Mouse (Mus musculus): Measurements from ENCODE around the gene Pink1. TPM values are rescaled to one million over a fixed set of nuclear protein-coding genes. Genes with fewer than 3 reads are reported as not detected.

Pink1 gene
- total RNA-seq, 2 experiments from 2014 or later, result 652 to 780 TPM

DNA sequence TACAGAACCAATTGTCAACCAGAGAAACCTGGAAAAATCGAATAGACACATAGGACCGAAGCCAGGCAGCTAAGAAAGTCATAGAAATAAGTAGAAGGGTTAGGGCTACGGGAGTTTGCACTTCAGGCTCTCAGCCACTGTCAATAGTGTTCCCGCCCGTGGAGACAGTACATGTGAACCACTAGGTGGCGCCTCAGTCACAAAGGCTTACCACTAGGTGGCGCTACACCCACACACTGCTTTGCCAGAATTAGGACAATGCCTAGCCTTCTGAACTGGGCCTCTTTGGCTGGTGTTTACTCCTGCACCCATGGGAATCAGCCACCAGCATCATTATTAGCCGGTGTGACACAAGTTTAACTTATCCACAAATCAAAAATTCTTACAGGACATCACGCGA, 6.6 kb downstream of the Pink1 start:
- peak; percentile 82 for DNase-seq
- no peak overlapping the region for H3K4me3 ChIP-seq
- H3K27ac ChIP-seq, result peak overlapping the region; percentile 99
- no peak; the same call in 1 of the 2 replicates for TF ChIP-seq CTCF (IDR thresholded peaks at IDR 0.05)
- intact Hi-C loops (cut with DNase I), result loop anchor here (2.0 kb wide), 2 partner anchors 59 to 107 kb away; no protein-coding TSS in a partner anchor

DNA sequence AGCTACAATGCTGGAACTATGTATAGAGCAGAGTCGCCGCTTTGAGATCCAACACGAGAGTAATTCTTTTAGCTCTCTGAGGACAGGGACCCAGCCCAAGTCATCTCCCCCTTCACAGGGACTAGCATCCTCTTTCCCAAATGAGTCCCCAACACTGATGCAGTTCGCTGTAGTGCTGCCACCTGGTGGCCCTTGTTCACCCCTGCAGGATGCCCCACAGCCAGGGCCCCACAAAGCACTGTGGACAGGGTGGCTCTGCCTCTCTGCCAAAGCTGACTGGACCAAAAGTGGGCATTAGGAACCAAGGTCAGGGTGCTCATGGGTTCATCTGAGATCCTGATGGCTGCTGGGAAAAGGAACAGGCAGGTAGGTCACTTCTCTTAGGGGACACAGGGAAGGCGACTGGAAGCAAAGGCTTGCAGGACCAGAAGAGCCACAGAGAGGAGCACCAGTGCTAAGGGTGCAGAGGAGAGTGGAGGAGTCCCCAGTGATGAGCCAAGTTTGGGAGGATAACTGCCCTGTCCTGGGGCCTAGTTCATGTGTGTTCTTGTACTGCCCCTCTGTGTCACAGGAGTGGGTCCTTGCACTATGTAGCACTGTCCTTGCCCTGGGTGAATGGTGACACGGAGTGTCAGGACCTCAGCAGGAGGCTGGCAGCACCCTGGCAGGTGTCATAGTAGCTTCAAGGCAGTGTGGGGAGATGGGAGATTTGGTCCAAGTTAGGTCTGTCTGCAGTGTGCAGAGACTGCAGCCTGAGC, 7.4 kb downstream of the Pink1 start:
- peak; percentile 60 for DNase-seq

DNA sequence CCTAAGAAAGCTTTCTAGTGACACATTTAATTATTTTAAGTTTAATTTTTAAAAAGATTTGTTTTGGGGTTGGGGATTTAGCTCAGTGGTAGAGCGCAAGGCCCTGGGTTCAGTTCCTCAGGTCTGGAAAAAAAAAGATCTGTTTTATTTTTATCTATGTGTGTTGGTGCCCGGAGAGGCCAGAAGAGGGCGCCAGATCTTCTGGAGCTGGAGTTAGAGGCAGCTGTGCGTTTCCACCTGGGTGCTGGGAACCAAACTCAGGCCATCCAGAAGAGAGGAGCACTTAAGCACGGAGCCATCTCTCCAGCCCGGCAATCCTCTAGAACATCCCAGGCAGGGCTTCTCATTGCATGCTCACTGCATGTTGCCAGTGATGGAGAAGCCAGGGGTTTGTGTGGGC, 9.7 kb downstream of the Pink1 start:
- peak; percentile 43 for TF ChIP-seq CTCF (IDR thresholded peaks at IDR 0.05)
- intact Hi-C loops (cut with DNase I), result no loop called here
- H3K4me3 ChIP-seq, result no peak overlapping the region
- DNase-seq, result no peak
- H3K27ac ChIP-seq, result no peak overlapping the region

More for the DNA sequence above, 7.4 kb downstream of the Pink1 start:
- H3K4me3 ChIP-seq, result no peak overlapping the region
- intact Hi-C loops (cut with DNase I), result loop anchor here (2.0 kb wide), 2 partner anchors 60 to 108 kb away; no protein-coding TSS in a partner anchor
- H3K27ac ChIP-seq, result 0 out of 2 replicates have a peak overlapping the region, but pooled peaks have one; percentile 99
- TF ChIP-seq CTCF (IDR thresholded peaks at IDR 0.05), result peak; percentile 94

DNA sequence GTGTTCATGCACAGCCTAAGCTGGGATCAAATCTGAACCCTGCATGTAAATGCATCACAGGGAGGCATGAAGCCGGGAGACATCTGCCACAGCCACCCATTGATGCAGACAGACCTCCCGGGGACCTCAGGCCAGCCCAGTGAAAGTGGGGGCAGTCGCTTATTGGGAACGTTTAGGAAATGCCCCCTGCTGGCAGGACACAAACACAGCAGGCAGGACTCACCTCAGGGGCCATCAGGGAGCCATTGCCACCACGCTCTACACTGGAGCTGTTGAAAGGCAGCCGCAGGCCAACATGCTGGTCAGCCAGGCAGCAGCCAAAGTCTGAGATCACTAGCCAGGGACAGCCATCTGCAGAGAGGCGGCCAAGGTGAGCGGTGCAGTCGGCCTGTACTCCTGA, 10.3 kb downstream of the Pink1 start:
- intact Hi-C loops (cut with DNase I), result no loop called here

DNA sequence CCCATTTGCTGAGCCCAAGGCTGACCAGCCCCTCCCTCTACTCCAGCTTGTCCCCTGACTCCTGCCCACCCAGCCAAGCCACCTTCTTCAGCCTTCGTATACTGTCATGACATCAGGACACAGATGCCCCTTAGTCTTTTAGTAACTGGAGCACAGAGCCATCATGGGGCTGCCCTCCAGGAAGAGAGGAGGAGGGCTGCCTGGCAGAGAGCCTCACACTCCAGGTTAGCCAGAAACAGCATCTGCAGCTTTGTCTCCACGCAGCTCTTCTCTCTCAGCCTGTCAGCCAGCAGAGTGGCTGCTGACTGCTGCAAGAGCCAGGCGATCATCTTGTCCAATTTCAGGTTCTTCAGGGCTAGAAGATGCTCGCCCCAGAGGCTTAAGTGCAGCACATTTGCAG, 12.3 kb downstream of the Pink1 start:
- no peak for DNase-seq
- intact Hi-C loops (cut with DNase I), result no loop called here
- Histone ChIP-seq H3K4me3 (no peak overlapping the region), H3K27ac (no peak overlapping the region)
- TF ChIP-seq CTCF (IDR thresholded peaks at IDR 0.05), result no peak

More for the DNA sequence above, 10.3 kb downstream of the Pink1 start:
- no peak for DNase-seq
- Histone ChIP-seq H3K27ac (no peak overlapping the region), H3K4me3 (no peak overlapping the region)
- peak; percentile 61 for TF ChIP-seq CTCF (IDR thresholded peaks at IDR 0.05)

DNA sequence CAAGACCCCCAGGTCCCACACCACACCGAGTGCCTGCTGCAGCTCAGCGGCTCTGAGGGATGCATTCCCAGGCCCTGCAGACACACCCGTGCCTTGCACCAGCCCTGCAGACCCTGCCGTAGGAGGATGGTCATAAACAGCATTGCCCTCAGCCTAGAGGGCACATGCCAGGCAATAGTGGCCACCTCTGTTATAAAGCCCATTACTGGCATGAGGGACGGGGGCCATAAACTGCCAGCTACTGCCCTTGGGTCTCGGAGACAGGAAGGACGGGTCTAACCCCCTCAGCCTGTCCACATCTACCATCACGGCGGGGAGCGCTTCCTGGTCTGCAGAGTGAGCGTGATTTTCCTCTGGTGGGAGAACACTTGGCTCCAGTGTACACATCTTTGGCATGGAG, 13.1 kb downstream of the Pink1 start:
- Histone ChIP-seq H3K27ac (no peak overlapping the region), H3K4me3 (no peak overlapping the region)
- TF ChIP-seq CTCF (IDR thresholded peaks at IDR 0.05), result no peak
- DNase-seq, result no peak
- intact Hi-C loops (cut with DNase I), result no loop called here

DNA sequence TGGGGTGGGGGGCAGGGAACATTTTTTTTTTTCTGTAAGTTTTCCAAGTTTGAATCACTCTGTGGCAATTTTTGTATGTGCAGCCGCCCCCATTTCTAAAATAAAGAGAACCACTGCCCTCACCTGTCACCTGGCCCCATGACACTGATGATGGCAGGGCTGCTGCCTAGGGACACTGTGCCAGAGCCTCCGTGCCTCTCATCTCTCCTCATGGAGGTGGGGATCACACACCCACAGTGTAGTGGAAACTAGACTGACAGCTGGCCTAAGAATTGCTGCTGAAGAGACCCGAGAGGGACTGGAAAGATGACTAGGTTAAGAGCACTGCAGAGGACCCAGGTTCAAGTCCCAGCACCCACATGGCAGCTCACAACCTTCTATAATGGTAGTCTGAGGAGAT, 14.0 kb downstream of the Pink1 start:
- no peak for TF ChIP-seq CTCF (IDR thresholded peaks at IDR 0.05)
- Histone ChIP-seq H3K4me3 (no peak overlapping the region), H3K27ac (no peak overlapping the region)
- intact Hi-C loops (cut with DNase I), result no loop called here
- DNase-seq, result no peak

DNA sequence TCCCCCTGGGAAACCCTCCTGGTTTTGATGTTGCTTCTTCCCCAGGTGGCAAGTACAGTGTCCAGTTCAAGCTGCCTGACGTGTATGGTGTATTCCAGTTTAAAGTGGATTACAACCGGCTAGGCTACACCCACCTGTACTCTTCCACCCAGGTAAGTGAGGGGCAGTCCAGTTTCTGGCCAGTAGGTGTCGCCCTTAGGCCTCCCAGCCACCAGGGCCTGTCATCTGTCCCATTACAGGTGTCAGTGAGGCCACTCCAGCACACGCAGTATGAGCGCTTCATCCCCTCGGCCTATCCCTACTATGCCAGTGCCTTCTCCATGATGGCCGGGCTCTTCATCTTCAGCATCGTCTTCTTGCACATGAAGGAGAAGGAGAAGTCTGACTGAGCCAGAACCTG, 14.5 kb downstream of the Pink1 start:
- peak; percentile 64 for DNase-seq
- H3K4me3 ChIP-seq, result no peak overlapping the region
- peak; percentile 82 for TF ChIP-seq CTCF (IDR thresholded peaks at IDR 0.05)
- intact Hi-C loops (cut with DNase I), result no loop called here
- H3K27ac ChIP-seq, result no peak overlapping the region

DNA sequence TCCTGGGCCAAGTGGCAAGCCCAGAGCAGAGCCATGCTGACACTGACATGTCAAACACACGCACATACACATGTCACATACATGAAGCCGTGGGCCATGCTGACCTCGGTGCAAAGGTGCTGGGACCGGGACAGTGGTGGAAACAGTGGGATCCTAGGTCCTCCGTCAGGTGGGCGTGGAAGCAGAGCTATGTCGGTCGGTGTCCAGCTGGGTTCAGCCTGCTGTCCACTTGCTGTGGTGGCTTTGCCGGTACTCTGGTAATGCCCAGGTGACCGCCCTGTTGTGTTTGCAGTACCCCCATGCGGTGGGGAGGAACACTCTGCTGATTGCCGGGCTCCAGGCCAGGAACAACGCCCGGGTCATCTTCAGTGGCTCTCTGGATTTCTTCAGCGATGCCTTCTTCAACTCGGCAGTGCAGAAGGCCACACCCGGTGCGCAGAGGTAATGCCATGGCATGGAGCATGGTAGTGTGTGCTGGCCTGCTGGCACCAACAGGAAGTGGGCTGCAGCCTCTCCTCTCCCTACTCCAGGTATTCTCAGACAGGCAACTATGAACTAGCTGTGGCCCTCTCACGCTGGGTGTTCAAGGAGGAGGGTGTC, 15.7 kb downstream of the Pink1 start:
- intact Hi-C loops (cut with DNase I), result no loop called here
- Histone ChIP-seq H3K27ac (no peak overlapping the region), H3K4me3 (no peak overlapping the region)
- DNase-seq, result no peak
- no peak for TF ChIP-seq CTCF (IDR thresholded peaks at IDR 0.05)

DNA sequence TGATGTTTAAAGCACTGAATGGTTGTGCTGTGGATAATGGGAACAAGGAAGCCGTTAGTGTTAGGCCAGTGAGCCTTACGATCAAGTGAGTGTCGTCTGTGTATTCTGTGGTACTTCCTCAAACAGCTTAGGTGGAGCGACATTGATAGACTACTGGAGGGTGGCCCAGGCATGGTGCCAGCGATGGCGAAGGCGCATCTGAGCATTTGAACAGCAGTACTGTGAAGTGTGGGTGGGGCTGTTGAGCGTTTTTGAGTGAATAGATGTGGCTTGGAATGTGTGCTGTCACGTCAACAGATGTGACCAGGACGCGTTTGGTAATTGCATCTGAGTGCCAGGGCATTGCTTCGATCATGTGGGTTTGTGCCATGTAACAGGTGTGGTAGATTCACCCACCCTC, 18.4 kb downstream of the Pink1 start:
- H3K27ac ChIP-seq, result no peak overlapping the region
- no peak for DNase-seq
- H3K4me3 ChIP-seq, result no peak overlapping the region
- intact Hi-C loops (cut with DNase I), result no loop called here
- TF ChIP-seq CTCF (IDR thresholded peaks at IDR 0.05), result no peak

DNA sequence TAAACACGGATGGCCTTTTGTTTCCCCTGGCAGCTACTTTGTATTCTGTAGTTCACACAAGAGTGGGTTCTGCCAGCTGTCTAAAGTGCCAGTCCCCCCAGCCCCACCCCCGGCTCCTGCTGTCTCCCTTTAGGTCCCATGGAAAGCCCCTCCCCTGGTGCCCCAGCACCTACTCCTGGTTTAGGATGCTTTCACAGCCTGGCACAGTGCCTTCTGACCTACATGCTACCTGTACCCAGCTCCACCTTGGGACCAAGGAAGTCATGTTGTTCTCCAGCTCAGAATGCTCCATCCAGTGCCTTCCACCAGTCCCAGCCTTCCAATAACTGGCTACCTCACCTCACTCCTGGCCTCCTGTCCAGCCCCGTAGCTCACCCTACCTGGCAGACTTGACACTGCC, 19.1 kb downstream of the Pink1 start:
- Histone ChIP-seq H3K27ac (no peak overlapping the region), H3K4me3 (no peak overlapping the region)
- no peak for TF ChIP-seq CTCF (IDR thresholded peaks at IDR 0.05)
- intact Hi-C loops (cut with DNase I), result no loop called here
- DNase-seq, result no peak

DNA sequence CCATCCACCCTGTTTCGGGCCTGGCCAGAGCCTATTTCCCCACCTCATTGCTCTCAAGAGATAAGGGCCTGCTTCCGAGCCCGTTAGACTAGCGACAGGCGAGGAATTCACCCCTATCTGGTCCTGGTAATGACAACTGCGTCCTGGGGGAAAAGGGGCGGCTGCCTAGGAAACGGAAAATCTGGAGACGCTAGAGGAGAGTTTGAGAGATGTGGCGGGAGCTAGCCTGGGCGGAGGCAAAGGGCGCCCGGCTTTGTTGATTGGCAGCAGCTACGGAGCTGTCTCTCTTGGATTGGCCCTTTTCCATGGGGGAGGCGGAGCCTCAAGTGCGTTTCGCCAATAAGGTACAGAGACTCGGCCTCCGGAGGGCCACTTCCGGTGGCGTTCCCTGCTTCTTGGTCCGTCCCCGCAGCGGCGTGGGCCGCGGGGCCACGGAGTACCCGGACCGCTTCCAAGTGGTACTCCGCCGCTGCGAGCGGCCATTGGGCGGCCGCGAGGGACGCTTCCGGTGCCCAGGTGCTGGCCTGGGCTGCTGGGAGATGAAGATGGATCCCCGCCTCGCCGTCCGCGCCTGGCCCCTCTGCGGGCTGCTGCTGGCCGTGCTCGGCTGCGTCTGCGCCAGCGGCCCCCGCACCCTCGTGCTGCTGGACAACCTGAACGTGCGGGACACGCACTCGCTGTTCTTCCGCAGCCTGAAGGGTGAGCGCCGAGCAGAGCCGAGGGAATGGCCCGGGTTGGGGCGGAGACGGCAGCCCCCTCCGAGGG, 21.6 kb downstream of the Pink1 start, which contains the start of gene Ddost:
TSS of gene Ddost (plus strand) at position 391 of the 765 bp plus-strand sequence.
- DNase-seq, result peak; percentile 99
- Histone ChIP-seq H3K4me3 (peak within 1 kb of the TSS; percentile 96), H3K27ac (peak within 1 kb of the TSS; percentile 90)
- intact Hi-C loops (cut with DNase I), result no loop called here
- no peak for TF ChIP-seq CTCF (IDR thresholded peaks at IDR 0.05)

DNA sequence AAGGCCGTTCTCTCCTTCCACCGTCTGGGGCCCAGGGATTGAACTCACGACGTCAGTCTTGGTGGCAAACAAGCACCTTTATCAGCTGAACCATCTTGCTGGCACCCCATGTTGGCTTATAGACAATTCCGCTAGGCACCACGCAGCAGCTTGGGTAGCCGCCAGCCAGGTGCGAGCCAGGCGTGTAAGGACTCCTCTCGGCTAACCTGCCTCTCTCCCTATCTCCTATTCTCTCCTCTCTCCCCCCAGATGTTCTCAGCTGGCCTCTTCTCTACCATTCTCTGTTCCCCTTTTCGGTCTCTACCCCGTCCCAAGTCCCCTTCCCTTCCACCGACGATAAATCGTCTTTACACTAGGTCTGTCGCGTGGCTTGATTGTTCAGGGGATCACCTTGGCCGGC, 22.4 kb downstream of the Pink1 start:
- no peak for TF ChIP-seq CTCF (IDR thresholded peaks at IDR 0.05)
- peak; percentile 45 for DNase-seq
- Histone ChIP-seq H3K27ac (peak overlapping the region; percentile 73), H3K4me3 (peak overlapping the region; percentile 96)
- intact Hi-C loops (cut with DNase I), result no loop called here

All from gastrocnemius, adult 2 months (tissue).